8 mouse cellular contexts compared by ENCODE assay signal in the genomic region with DNA sequence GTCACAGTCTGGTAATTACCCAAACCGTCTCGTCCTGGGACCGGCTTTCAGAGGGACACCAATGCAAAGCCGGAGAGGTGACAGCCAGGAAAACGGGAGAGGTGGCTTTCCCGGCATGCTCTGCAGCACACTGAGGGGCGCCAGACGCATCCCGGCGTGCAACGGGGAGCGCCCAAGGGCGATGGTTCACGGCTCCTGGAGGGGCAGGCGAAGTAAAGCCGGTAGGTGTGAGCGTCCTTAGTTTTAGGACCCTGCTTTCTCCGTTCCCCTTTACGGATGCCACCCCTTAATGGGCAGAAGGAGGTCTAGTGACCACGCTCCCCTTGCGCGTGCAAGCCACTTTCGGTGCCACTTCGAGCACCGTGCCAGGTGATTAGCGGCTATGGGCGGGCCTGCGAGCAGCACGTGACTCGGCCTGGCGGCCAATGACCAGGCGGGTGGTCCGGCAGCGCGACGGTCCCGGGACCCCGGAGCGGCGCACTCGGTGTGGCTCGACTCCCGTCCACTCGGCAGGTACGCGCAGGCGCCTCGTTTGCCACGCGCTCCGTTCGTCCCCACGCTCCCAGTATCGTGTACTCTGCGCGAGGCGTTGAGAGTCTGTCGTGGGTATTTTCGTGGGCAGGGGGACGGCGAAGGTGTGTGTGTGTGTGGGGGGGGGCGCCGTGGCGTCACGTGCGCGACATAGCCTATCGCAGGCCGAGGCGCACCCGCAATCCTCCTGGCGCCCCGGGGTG. TPM values are rescaled to one million over a fixed set of nuclear protein-coding genes. Genes with fewer than 3 reads are reported as not detected.
DNase-seq lines count a peak whose midpoint lies in the region; ATAC-seq and TF ChIP-seq lines count a peak whose summit lies in the region.

No protein-coding gene starts in this region.

- no peaks in the 10 kb centered on the region for H3K9me3 ChIP-seq in forebrain, embryonic 10.5 days
- H3K9me3 ChIP-seq in heart, embryonic 14.5 days (ENCODE audit: control insufficient read depth, low read length): no peaks in the 10 kb centered on the region
- no peaks in the 10 kb centered on the region for H3K9me3 ChIP-seq in liver, embryonic 13.5 days (replicated peaks)
- no peaks in the 10 kb centered on the region for H3K9me3 ChIP-seq in stomach, embryonic 14.5 days (ENCODE audit: control insufficient read depth, low read depth, low read length)

- H3K79me3 ChIP-seq in C2C12 (ENCODE audit: low read depth): peaks cover 22% of the 10 kb centered on the region

- peak overlapping the region; percentile 97 for H3K4me2 ChIP-seq in heart, embryonic 14.5 days (ENCODE audit: low read length)
- H3K4me2 ChIP-seq in liver, embryonic 13.5 days: peak overlapping the region; percentile 79
- peak overlapping the region; percentile 93 for H3K4me2 ChIP-seq in stomach, embryonic 14.5 days (replicated peaks; ENCODE audit: low read depth, low read length)

- no peaks in the 10 kb centered on the region for H3K36me3 ChIP-seq in C2C12 (ENCODE audit: control insufficient read depth, insufficient read depth)
- H3K36me3 ChIP-seq in forebrain, embryonic 10.5 days (replicated peaks): no peaks in the 10 kb centered on the region
- no peaks in the 10 kb centered on the region for H3K36me3 ChIP-seq in heart, embryonic 14.5 days (ENCODE audit: control insufficient read depth, insufficient read depth, low read length)
- no peaks in the 10 kb centered on the region for H3K36me3 ChIP-seq in liver, embryonic 13.5 days
- H3K36me3 ChIP-seq in stomach, embryonic 14.5 days (ENCODE audit: control insufficient read depth, insufficient read depth, low read length): no peaks in the 10 kb centered on the region

- H3ac ChIP-seq in C2C12 (ENCODE audit: control insufficient read depth, insufficient read length, low read depth): peak overlapping the region; percentile 9

- peak overlapping the region; percentile 37 for H3K4me3 ChIP-seq in C2C12 (ENCODE audit: insufficient read depth, poor library complexity, severe bottlenecking)
- H3K4me3 ChIP-seq in forebrain, embryonic 10.5 days: peak overlapping the region; percentile 68
- peak overlapping the region; percentile 57 to 64 for H3K4me3 ChIP-seq in heart, embryonic 14.5 days (ENCODE audit: control insufficient read depth in 1 of 2, insufficient read depth in 1 of 2, low read depth in 1 of 2, low read length in 2 of 2)
- H3K4me3 ChIP-seq in liver, embryonic 13.5 days (replicated peaks): peak overlapping the region; percentile 61
- H3K4me3 ChIP-seq in stomach, embryonic 14.5 days (ENCODE audit: low read depth, low read length): peak overlapping the region; percentile 40

- peaks cover 16% of the 10 kb centered on the region for H3K4me1 ChIP-seq in forebrain, embryonic 10.5 days
- H3K4me1 ChIP-seq in heart, embryonic 14.5 days (ENCODE audit: control insufficient read depth in 2 of 2, insufficient read depth in 2 of 2, low read length in 2 of 2): no peaks in the 10 kb centered on the region
- peaks cover 15% of the 10 kb centered on the region for H3K4me1 ChIP-seq in liver, embryonic 13.5 days (replicated peaks)
- no peaks in the 10 kb centered on the region; the same call in 1 of the 2 replicates for H3K4me1 ChIP-seq in stomach, embryonic 14.5 days (ENCODE audit: control insufficient read depth, insufficient read depth, low read length)

- WGBS in forebrain, embryonic 10.5 days: under 1% methylated on average over 73 of the region's 73 CpGs
- under 1% methylated on average over 72 of the region's 73 CpGs for WGBS in heart, embryonic 14.5 days
- under 1% methylated on average over 73 of the region's 73 CpGs for WGBS in liver, embryonic 13.5 days (ENCODE audit: insufficient replicate concordance)
- WGBS in stomach, embryonic 14.5 days: 1% methylated on average over 73 of the region's 73 CpGs

- H3K27me3 ChIP-seq in C2C12 (ENCODE audit: control insufficient read depth, insufficient read depth, insufficient read length): peaks cover 13% of the 10 kb centered on the region
- peaks cover 42% of the 10 kb centered on the region for H3K27me3 ChIP-seq in forebrain, embryonic 10.5 days (ENCODE audit: poor library complexity, severe bottlenecking)
- no peaks in the 10 kb centered on the region for H3K27me3 ChIP-seq in heart, embryonic 14.5 days (ENCODE audit: control insufficient read depth, insufficient read depth, low read length)
- peaks cover 19% of the 10 kb centered on the region for H3K27me3 ChIP-seq in liver, embryonic 13.5 days
- H3K27me3 ChIP-seq in stomach, embryonic 14.5 days (ENCODE audit: control insufficient read depth, insufficient read depth, low read length): no peaks in the 10 kb centered on the region

- peak overlapping the region; percentile 89 for H3K27ac ChIP-seq in forebrain, embryonic 10.5 days
- peak overlapping the region; percentile 31 to 75; a peak in 3 of 4 replicates for H3K27ac ChIP-seq in heart, embryonic 14.5 days (replicated peaks in 1 of 2; ENCODE audit: control insufficient read depth in 1 of 2, insufficient read depth in 1 of 2, low read depth in 2 of 2, low read length in 2 of 2)
- H3K27ac ChIP-seq in liver, embryonic 13.5 days: no peak overlapping the region
- no peak overlapping the region for H3K27ac ChIP-seq in stomach, embryonic 14.5 days (ENCODE audit: low read length)

- peak overlapping the region; percentile 82 for H3K9ac ChIP-seq in heart, embryonic 14.5 days (ENCODE audit: low read length)
- H3K9ac ChIP-seq in liver, embryonic 13.5 days: peak overlapping the region; percentile 69
- H3K9ac ChIP-seq in stomach, embryonic 14.5 days (replicated peaks; ENCODE audit: low read depth, low read length): peak overlapping the region; percentile 31

- ATAC-seq in heart, embryonic 14.5 days (ENCODE audit: insufficient number of reproducible peaks, insufficient read depth, low FRiP score, low read depth): peak; percentile 80
- peak; percentile 80 for ATAC-seq in liver, embryonic 13.5 days (ENCODE audit: low read depth)
- peak; percentile 87 for ATAC-seq in stomach, embryonic 14.5 days (ENCODE audit: insufficient number of reproducible peaks, insufficient read depth, low FRiP score, low read depth)

- H3K79me2 ChIP-seq in C2C12 (ENCODE audit: control insufficient read depth, insufficient read depth): peaks cover 46% of the 10 kb centered on the region

- TF ChIP-seq CTCF in C2C12 (IDR thresholded peaks at IDR 0.05; ENCODE audit: control insufficient read depth, insufficient read depth, insufficient read length): no peak

- DNase-seq in c-Kit-positive CD71-negative TER-119-negative erythroid progenitor cells, embryonic 14.5 days (ENCODE audit: low read depth): peak; percentile 16
- peak; percentile 73 for DNase-seq in forebrain, embryonic 10.5 days (ENCODE audit: extremely low spot score, low spot score)
- DNase-seq in kidney, postnatal 10 days: peak; percentile 76
- peak; percentile 53 for DNase-seq in liver, embryonic 13.5 days
- peak; percentile 80 for DNase-seq in neural tube, embryonic 10.5 days (ENCODE audit: extremely low spot score, low spot score)

TF ChIP-seq in C2C12, 6 proteins besides CTCF, POLR2A, EP300 and RAD21:
- TF ChIP-seq FOSL1 (IDR thresholded peaks at IDR 0.05; ENCODE audit: insufficient read depth, low read length, poor library complexity, severe bottlenecking) (no peak), CEBPB (IDR thresholded peaks at IDR 0.05; ENCODE audit: low read depth) (no peak), MYOG (IDR thresholded peaks at IDR 0.05; ENCODE audit: control insufficient read depth, extremely low read depth, insufficient read length) (no peak), USF1 (IDR thresholded peaks at IDR 0.05; ENCODE audit: low read depth) (peak; percentile 87), MAX (IDR thresholded peaks at IDR 0.05) (peak; percentile 78), MYOD1 (IDR thresholded peaks at IDR 0.05; ENCODE audit: control insufficient read depth, insufficient read length, low read depth) (no peak)

RNA-seq across cellular contexts. Expression of a gene that starts 24.5 kb away (rescaled TPM):
- polyA plus RNA-seq in C2C12 (2012; fragmentation: generic; extraction: Trizol): 3.3 TPM
- 29.1 and 30.1 TPM in 2 replicates for polyA plus RNA-seq in forebrain, embryonic 10.5 days (2016; fragmentation: Nextera tagmentation; extraction: Ambion mirVana)
- 22.9 and 30.3 TPM in 2 replicates for polyA plus RNA-seq in heart, embryonic 14.5 days (2014; fragmentation: Nextera tagmentation; extraction: Ambion mirVana)
- 6.6 and 8.0 TPM in 2 replicates for polyA plus RNA-seq in liver, embryonic 13.5 days (2015; fragmentation: Nextera tagmentation; extraction: Ambion mirVana)
- polyA plus RNA-seq in stomach, embryonic 14.5 days (2014; fragmentation: Nextera tagmentation; extraction: Ambion mirVana): 54.0 and 54.7 TPM in 2 replicates

Comparison
In these comparisons a context has a peak if more than half of its experiments do, and no peak if none do; other contexts are left out.
1. DNase-seq: peak in every context shown above with its lines; median percentile 80 in neural tube, embryonic 10.5 days; 76 in kidney, postnatal 10 days; 73 in forebrain, embryonic 10.5 days; 53 in liver, embryonic 13.5 days; 16 in c-Kit-positive CD71-negative TER-119-negative erythroid progenitor cells, embryonic 14.5 days.
2. H3K27ac ChIP-seq: peak in forebrain, embryonic 10.5 days (single experiment) and heart, embryonic 14.5 days (2 of 2); none in liver, embryonic 13.5 days (single experiment) and stomach, embryonic 14.5 days (single experiment).
3. H3K9ac ChIP-seq: peak in every context shown above with its lines; median percentile 82 in heart, embryonic 14.5 days; 69 in liver, embryonic 13.5 days; 31 in stomach, embryonic 14.5 days.
4. Peak in every context shown above with its lines, with median percentiles within 50 percentile points of each other: H3K4me3 ChIP-seq, ATAC-seq and H3K4me2 ChIP-seq.